Mouse (Mus musculus): ENCODE data around the gene Mptx1. TPM values are rescaled to one million over a fixed set of nuclear protein-coding genes. Genes with fewer than 3 reads are reported as not detected.
"Not testable (repeated sequence)": the region's sequence is repeated elsewhere in the genome, so short reads cannot be mapped to it uniquely, and the experiment has no call there.

Gene Mptx1
- polyA plus RNA-seq (2012; rRNA removed), result not detected in 2 replicates

DNA sequence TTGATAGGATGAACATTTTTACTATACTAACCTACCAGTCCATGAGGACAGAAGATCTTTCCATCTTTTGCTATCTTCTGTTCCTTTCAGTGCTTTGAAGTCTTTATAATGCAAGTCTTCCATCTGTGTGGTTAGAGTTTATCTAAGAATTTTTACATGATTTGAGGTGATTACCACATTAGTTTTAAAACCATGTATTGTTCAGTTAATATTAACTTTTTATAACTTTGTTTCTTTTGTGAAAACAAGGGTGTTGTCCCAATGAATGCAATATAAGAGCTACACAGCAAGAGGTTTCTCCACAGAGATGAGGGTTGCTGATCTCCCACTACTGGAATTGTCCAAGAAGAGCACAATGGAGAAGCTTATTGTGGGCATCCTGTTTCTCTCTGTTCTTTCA, at the start of gene Mptx1:
Mptx1 (plus strand) TSS at position 301 of the 400 bp plus-strand sequence.
- no peak for DNase-seq (ENCODE audit: extremely low spot score in 1 of 2, low spot score in 1 of 2)

GRCm38 (mm10) chr1:174303162-174303561, 27.2 kb upstream of the Mptx1 start:
- no peak for DNase-seq (ENCODE audit: extremely low spot score in 1 of 2, low spot score in 1 of 2)

DNA sequence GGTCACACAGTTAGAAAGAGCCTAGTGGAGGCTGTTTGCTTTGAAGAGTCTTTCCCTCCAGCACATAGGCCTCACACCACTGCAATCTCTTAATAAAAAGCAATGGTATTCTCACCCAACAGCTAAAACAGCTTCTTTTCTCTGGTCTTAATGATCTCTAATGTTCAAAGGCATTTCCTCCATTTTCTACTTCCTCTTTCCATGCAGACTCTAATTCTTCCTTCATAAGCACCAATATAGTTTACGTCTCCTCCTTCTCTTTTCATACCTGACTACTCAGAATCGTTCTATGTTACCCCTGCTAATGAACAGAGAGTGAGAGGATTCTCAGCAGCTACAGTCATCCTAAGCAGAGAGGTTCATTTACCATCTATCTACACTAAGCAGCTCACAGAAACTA, 13.0 kb upstream of the Mptx1 start:
- DNase-seq (ENCODE audit: extremely low spot score in 1 of 2, low spot score in 1 of 2), result no peak

GRCm38 (mm10) chr1:174353636-174354035, 23.3 kb downstream of the Mptx1 start:
- not testable (repeated sequence) for DNase-seq (ENCODE audit: extremely low spot score in 1 of 2, low spot score in 1 of 2)

DNA sequence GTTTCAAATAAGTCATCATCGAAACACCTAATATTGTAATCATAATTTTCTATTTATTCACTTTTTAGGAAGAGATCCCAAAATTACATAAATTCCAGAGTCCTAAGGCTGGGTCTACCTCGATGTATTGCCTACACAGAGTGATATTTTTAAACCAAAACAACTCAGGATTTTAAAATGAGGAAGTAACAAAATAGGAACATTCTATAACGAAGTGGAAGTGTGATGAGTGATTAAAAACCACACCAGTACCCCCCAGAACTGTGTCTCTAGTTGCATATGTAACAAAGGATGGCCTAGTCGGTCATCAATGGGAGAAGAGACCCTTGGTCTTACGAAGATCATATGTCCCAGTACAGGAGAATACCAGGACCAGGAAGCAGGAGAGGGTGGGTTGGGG, 24.3 kb downstream of the Mptx1 start:
- DNase-seq (ENCODE audit: extremely low spot score in 1 of 2, low spot score in 1 of 2), result no peak

DNA sequence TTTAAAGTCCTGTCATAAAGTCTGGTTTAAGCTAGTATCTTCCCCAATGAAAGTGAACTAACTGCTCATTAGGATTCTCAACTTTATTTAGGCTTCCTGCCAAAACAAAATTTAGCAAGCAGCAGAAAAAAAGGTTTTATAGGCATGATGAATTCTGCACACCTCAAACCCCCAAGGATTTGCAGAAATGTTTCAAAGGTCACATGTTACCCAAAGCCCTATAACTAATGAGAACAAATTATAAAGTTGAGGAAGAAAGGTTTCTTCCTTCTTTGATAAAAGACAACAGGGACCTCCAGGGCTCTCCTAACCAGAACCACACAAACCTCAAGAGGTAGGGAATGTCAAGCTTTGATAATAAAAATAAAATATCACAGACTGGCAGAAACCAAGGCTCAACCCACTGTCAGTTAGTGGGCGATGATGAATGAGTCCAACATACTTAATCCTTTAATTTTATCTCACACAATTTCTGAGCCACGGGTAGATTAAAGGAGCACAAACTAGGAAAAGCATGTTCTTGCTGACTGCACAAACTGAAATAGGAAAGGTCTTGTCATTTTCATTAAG, 34.6 kb downstream of the Mptx1 start, which contains the start of gene Olfr417:
Olfr417 (plus strand) TSS at position 241 of the 570 bp plus-strand sequence.
- DNase-seq (ENCODE audit: extremely low spot score in 1 of 2, low spot score in 1 of 2), result no peak

DNA sequence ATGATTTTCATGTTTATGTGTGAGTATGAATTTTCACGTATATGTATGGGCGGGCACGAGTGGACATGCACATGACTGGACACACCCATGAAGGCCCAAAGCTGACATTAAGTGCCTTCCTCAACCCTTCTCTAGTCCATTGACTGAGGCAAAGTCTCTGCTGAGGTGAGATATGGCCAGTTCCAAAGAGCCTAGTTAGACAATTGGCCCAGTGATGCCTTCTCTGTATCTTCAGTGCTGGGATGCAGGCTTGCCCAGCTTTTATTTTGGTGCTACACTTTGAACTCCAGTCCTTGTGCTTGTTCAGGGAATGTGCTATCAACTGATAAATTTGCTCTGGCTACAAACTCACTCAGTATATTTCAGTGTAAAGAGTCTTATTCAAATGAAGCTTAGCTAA, 43.5 kb downstream of the Mptx1 start:
- DNase-seq (ENCODE audit: extremely low spot score in 1 of 2, low spot score in 1 of 2), result no peak

Other genes with a start within 250 kb of the Mptx1 start
- gene Olfr429, start 246.2 kb upstream of the Mptx1 start, polyA plus RNA-seq (2012; rRNA removed), result not detected in 2 replicates
- gene Olfr427, start 233.6 kb upstream of the Mptx1 start, polyA plus RNA-seq (2012; rRNA removed), result not detected in 2 replicates
- not detected in 2 replicates for gene Olfr231, start 209.4 kb upstream of the Mptx1 start, polyA plus RNA-seq (2012; rRNA removed)
- gene Olfr424, start 199.0 kb upstream of the Mptx1 start, polyA plus RNA-seq (2012; rRNA removed), result not detected in 2 replicates
- gene Olfr420, start 174.9 kb upstream of the Mptx1 start, polyA plus RNA-seq (2012; rRNA removed), result not detected in 2 replicates
- 0.02 TPM in 2 replicates for gene Spta1, start 157.7 kb upstream of the Mptx1 start, polyA plus RNA-seq (2012; rRNA removed)
- gene Olfr419, start 78.5 kb upstream of the Mptx1 start, polyA plus RNA-seq (2012; rRNA removed), result not detected in 2 replicates
- gene Olfr417, start 34.6 kb downstream of the Mptx1 start, polyA plus RNA-seq (2012; rRNA removed), result not detected in 2 replicates
- gene Olfr248, start 60.5 kb downstream of the Mptx1 start, polyA plus RNA-seq (2012; rRNA removed), result not detected in 2 replicates
- not detected in 2 replicates for gene Olfr414, start 93.5 kb downstream of the Mptx1 start, polyA plus RNA-seq (2012; rRNA removed)
- not detected in 2 replicates for gene Olfr220, start 111.6 kb downstream of the Mptx1 start, polyA plus RNA-seq (2012; rRNA removed)
- 29.6 and 32.0 TPM in 2 replicates for gene Fmn2, start 171.3 kb downstream of the Mptx1 start, polyA plus RNA-seq (2012; rRNA removed)